Mouse (Mus musculus) neural tube, embryonic 13.5 days (tissue): ENCODE measurements at regions not wholly inside any gene's neighbourhood (a gene's known extent, or its start where the extent isn't known, plus 50 kb on each side); places are given as distances from the start of the nearest gene placed in this dataset.

Source experiments
- ATAC-seq: fragments of 200-750 bp; cut with Nextera tagmentation; 2 replicates; pipeline ENCODE4 v1.8.0; 2017; ENCODE audit warnings: low read depth, mild to moderate bottlenecking, moderate TSS enrichment, moderate library complexity
- H3K27ac ChIP-seq: fragments of 300-500 bp; sonication (generic); replicated peaks from 2 replicates; pipeline ENCODE4 v1.5.1; 2015; ENCODE audit warnings: moderate library complexity, mild to moderate bottlenecking, inconsistent platforms
- H3K27me3 ChIP-seq: fragments of 300-500 bp; sonication (generic); 2 replicates; pipeline ENCODE4 v1.6.1; 2015; ENCODE audit warnings: mild to moderate bottlenecking, inconsistent platforms
- H3K36me3 ChIP-seq: fragments of 300-500 bp; sonication (generic); 2 replicates; pipeline ENCODE4 v1.6.1; 2015; ENCODE audit warnings: mild to moderate bottlenecking, inconsistent platforms
- H3K4me1 ChIP-seq: fragments of 300-500 bp; sonication (generic); replicated peaks from 2 replicates; pipeline ENCODE4 v1.6.1; 2015; ENCODE audit warnings: inconsistent platforms
- H3K4me2 ChIP-seq: fragments of 300-500 bp; sonication (generic); 2 replicates; pipeline ENCODE4 v1.6.1; 2015; ENCODE audit warnings: inconsistent platforms, mild to moderate bottlenecking, moderate library complexity
- H3K4me3 ChIP-seq: fragments of 300-500 bp; sonication (generic); 2 replicates; pipeline ENCODE4 v1.5.1; 2015; ENCODE audit warnings: mild to moderate bottlenecking, inconsistent platforms
- H3K9ac ChIP-seq: fragments of 300-500 bp; sonication (generic); 2 replicates; pipeline ENCODE4 v1.6.1; 2015; ENCODE audit warnings: moderate library complexity, mild to moderate bottlenecking, inconsistent platforms
- H3K9me3 ChIP-seq: fragments of 300-500 bp; sonication (generic); 2 replicates; pipeline ENCODE4 v1.6.1; 2016; ENCODE audit warnings: inconsistent platforms
- WGBS: fragments of 180-500 bp; shearing (Covaris S2); methylation state at CpG from one replicate; pipeline ENCODE4 v1.1.7; 2015; 5-methylcytosine and 5-hydroxymethylcytosine counted together

- Histone ChIP-seq H3K9me3 (no peaks in the 10 kb centered on the region), H3K27me3 (no peaks in the 10 kb centered on the region), H3K27ac (no peak overlapping the region), H3K36me3 (no peaks in the 10 kb centered on the region), H3K4me3 (no peak overlapping the region), H3K4me1 (no peaks in the 10 kb centered on the region), H3K4me2 (no peak overlapping the region), H3K9ac (no peak overlapping the region)
- WGBS = 87% methylated on average over 2 of the region's 2 CpGs
- no peak for ATAC-seq
These were observed 69.6 kb downstream of the Cldn1 start for GRCm38 (mm10) chr16:26302045-26302444.

- H3K36me3 ChIP-seq = no peaks in the 10 kb centered on the region
- 71% methylated on average over 2 of the region's 2 CpGs for WGBS
These were observed 79.9 kb downstream of the Cldn1 start for GRCm38 (mm10) chr16:26291692-26292091.

GRCm38 (mm10) chr16:26285627-26286026 lies 86.0 kb downstream of the Cldn1 start:
- no peak overlapping the region for H3K4me3 ChIP-seq
- H3K27ac ChIP-seq = no peak overlapping the region
- H3K9ac ChIP-seq = no peak overlapping the region
- no peaks in the 10 kb centered on the region for H3K4me1 ChIP-seq
- H3K27me3 ChIP-seq = no peaks in the 10 kb centered on the region
- WGBS = 98% methylated on average over 1 of the region's 1 CpGs
- ATAC-seq = no peak
- H3K4me2 ChIP-seq = no peak overlapping the region
- no peaks in the 10 kb centered on the region for H3K36me3 ChIP-seq
- no peaks in the 10 kb centered on the region for H3K9me3 ChIP-seq

More at GRCm38 (mm10) chr16:26291692-26292091, 79.9 kb downstream of the Cldn1 start:
- ATAC-seq = no peak
- no peak overlapping the region for H3K4me2 ChIP-seq
- no peaks in the 10 kb centered on the region for H3K9me3 ChIP-seq
- H3K27ac ChIP-seq = no peak overlapping the region
- no peaks in the 10 kb centered on the region for H3K4me1 ChIP-seq
- H3K9ac ChIP-seq = no peak overlapping the region
- no peaks in the 10 kb centered on the region for H3K27me3 ChIP-seq
- no peak overlapping the region for H3K4me3 ChIP-seq

GRCm38 (mm10) chr16:26284713-26285112 lies 86.9 kb downstream of the Cldn1 start:
- Histone ChIP-seq H3K9ac (no peak overlapping the region), H3K36me3 (no peaks in the 10 kb centered on the region), H3K9me3 (no peaks in the 10 kb centered on the region), H3K27ac (no peak overlapping the region), H3K4me1 (no peaks in the 10 kb centered on the region), H3K27me3 (no peaks in the 10 kb centered on the region), H3K4me3 (no peak overlapping the region), H3K4me2 (no peak overlapping the region)
- no peak for ATAC-seq
- WGBS = 89% methylated on average over 6 of the region's 6 CpGs

- no peaks in the 10 kb centered on the region for H3K4me1 ChIP-seq
- 55% methylated on average over 1 of the region's 1 CpGs for WGBS
- no peak overlapping the region for H3K4me3 ChIP-seq
- no peaks in the 10 kb centered on the region for H3K36me3 ChIP-seq
- no peaks in the 10 kb centered on the region for H3K27me3 ChIP-seq
- H3K27ac ChIP-seq = no peak overlapping the region
- H3K4me2 ChIP-seq = no peak overlapping the region
- H3K9ac ChIP-seq = no peak overlapping the region
- no peak for ATAC-seq
- H3K9me3 ChIP-seq = no peaks in the 10 kb centered on the region
These were observed 89.2 kb downstream of the Cldn1 start for GRCm38 (mm10) chr16:26282418-26282817.

GRCm38 (mm10) chr16:26281496-26281895 lies 90.1 kb downstream of the Cldn1 start:
- Histone ChIP-seq H3K36me3 (no peaks in the 10 kb centered on the region), H3K4me2 (no peak overlapping the region), H3K27ac (no peak overlapping the region), H3K27me3 (no peaks in the 10 kb centered on the region), H3K4me3 (no peak overlapping the region), H3K4me1 (no peaks in the 10 kb centered on the region), H3K9me3 (no peaks in the 10 kb centered on the region), H3K9ac (no peak overlapping the region)
- WGBS = 89% methylated on average over 2 of the region's 2 CpGs
- ATAC-seq = no peak

- no peak overlapping the region for H3K4me3 ChIP-seq
- no peak overlapping the region for H3K4me2 ChIP-seq
- no peak overlapping the region for H3K9ac ChIP-seq
- H3K27me3 ChIP-seq = no peaks in the 10 kb centered on the region
- no peaks in the 10 kb centered on the region for H3K36me3 ChIP-seq
- no peaks in the 10 kb centered on the region for H3K9me3 ChIP-seq
- H3K27ac ChIP-seq = no peak overlapping the region
- no peaks in the 10 kb centered on the region for H3K4me1 ChIP-seq
- 84% methylated on average over 1 of the region's 1 CpGs for WGBS
- no peak for ATAC-seq
These were observed 94.9 kb downstream of the Cldn1 start for GRCm38 (mm10) chr16:26276789-26277188.

- no peak overlapping the region for H3K4me3 ChIP-seq
- no peaks in the 10 kb centered on the region for H3K4me1 ChIP-seq
- no peaks in the 10 kb centered on the region for H3K27me3 ChIP-seq
- H3K9ac ChIP-seq = no peak overlapping the region
- no peak overlapping the region for H3K4me2 ChIP-seq
- H3K27ac ChIP-seq = no peak overlapping the region
- WGBS = 81% methylated on average over 2 of the region's 2 CpGs
- H3K36me3 ChIP-seq = no peaks in the 10 kb centered on the region
- no peak for ATAC-seq
- H3K9me3 ChIP-seq = no peaks in the 10 kb centered on the region
These were observed 118.8 kb downstream of the Cldn1 start for GRCm38 (mm10) chr16:26252824-26253223.

- Histone ChIP-seq H3K27me3 (no peaks in the 10 kb centered on the region), H3K9me3 (no peaks in the 10 kb centered on the region), H3K36me3 (no peaks in the 10 kb centered on the region), H3K4me1 (no peaks in the 10 kb centered on the region), H3K9ac (no peak overlapping the region), H3K4me2 (no peak overlapping the region), H3K27ac (no peak overlapping the region), H3K4me3 (no peak overlapping the region)
- 82% methylated on average over 5 of the region's 5 CpGs for WGBS
- ATAC-seq = no peak
These were observed 119.9 kb downstream of the Cldn1 start for GRCm38 (mm10) chr16:26251698-26252097.

- H3K27ac ChIP-seq = no peak overlapping the region
- no peak overlapping the region for H3K4me3 ChIP-seq
- no peaks in the 10 kb centered on the region for H3K36me3 ChIP-seq
- H3K4me1 ChIP-seq = no peaks in the 10 kb centered on the region
- no peaks in the 10 kb centered on the region for H3K9me3 ChIP-seq
- H3K27me3 ChIP-seq = no peaks in the 10 kb centered on the region
- H3K9ac ChIP-seq = no peak overlapping the region
- H3K4me2 ChIP-seq = no peak overlapping the region
- WGBS = 90% methylated on average over 2 of the region's 2 CpGs
- no peak for ATAC-seq
These were observed 120.6 kb downstream of the Cldn1 start for GRCm38 (mm10) chr16:26251027-26251426.

- H3K9ac ChIP-seq = no peak overlapping the region
- H3K9me3 ChIP-seq = no peaks in the 10 kb centered on the region
- ATAC-seq = no peak
- H3K36me3 ChIP-seq = no peaks in the 10 kb centered on the region
- H3K27ac ChIP-seq = no peak overlapping the region
- H3K27me3 ChIP-seq = no peaks in the 10 kb centered on the region
- H3K4me2 ChIP-seq = no peak overlapping the region
- H3K4me3 ChIP-seq = no peak overlapping the region
- no peaks in the 10 kb centered on the region for H3K4me1 ChIP-seq
These were observed 122.7 kb downstream of the Cldn1 start for GRCm38 (mm10) chr16:26248939-26249338.

GRCm38 (mm10) chr16:26247926-26248325 lies 123.7 kb downstream of the Cldn1 start:
- H3K9me3 ChIP-seq = no peaks in the 10 kb centered on the region
- no peaks in the 10 kb centered on the region for H3K4me1 ChIP-seq
- no peaks in the 10 kb centered on the region for H3K27me3 ChIP-seq
- H3K4me2 ChIP-seq = no peak overlapping the region
- 83% methylated on average over 1 of the region's 1 CpGs for WGBS
- no peaks in the 10 kb centered on the region for H3K36me3 ChIP-seq
- ATAC-seq = no peak
- no peak overlapping the region for H3K27ac ChIP-seq
- H3K9ac ChIP-seq = no peak overlapping the region
- H3K4me3 ChIP-seq = no peak overlapping the region

GRCm38 (mm10) chr16:26235239-26235638 lies 129.7 kb upstream of the P3h2 start:
- no peak for ATAC-seq
- H3K27me3 ChIP-seq = no peaks in the 10 kb centered on the region
- no peak overlapping the region for H3K9ac ChIP-seq
- no peaks in the 10 kb centered on the region for H3K36me3 ChIP-seq
- H3K9me3 ChIP-seq = no peaks in the 10 kb centered on the region
- H3K27ac ChIP-seq = no peak overlapping the region
- H3K4me1 ChIP-seq = no peaks in the 10 kb centered on the region
- H3K4me3 ChIP-seq = no peak overlapping the region
- no peak overlapping the region for H3K4me2 ChIP-seq
